Mouse (Mus musculus): ENCODE results near the gene Dpm2.

GRCm38 (mm10) chr2:32597699-32598098 is 27.0 kb downstream of the Dpm2 start:
- no peak for TF ChIP-seq POLR2A (IDR thresholded peaks at IDR 0.05; ENCODE audit: borderline replicate concordance, extremely low read depth, low read depth, low read length)
- no peak for TF ChIP-seq CTCF (IDR thresholded peaks at IDR 0.05; ENCODE audit: insufficient read depth, low read length)

Measured in lung, adult 2 months (tissue).